Mouse (Mus musculus) liver, embryonic 13.5 days (tissue): ENCODE results near the gene Gfi1. TPM values are rescaled to one million over a fixed set of nuclear protein-coding genes. Genes with fewer than 3 reads are reported as not detected.
A peak's percentile ranks its signal among the peaks of the same experiment; 100 is the strongest.

ENCODE experiments used
- ATAC-seq: fragments of 200-750 bp; cut with Nextera tagmentation; 2 replicates; pipeline ENCODE4 v1.8.0; 2017; ENCODE audit warnings: low read depth, mild to moderate bottlenecking, moderate number of reproducible peaks, moderate library complexity
- DNase-seq: peaks from one replicate; pipeline ENCODE4 v3.0.0; 2022
- H3K27ac ChIP-seq: fragments of 300-500 bp; sonication (generic); 2 replicates; pipeline ENCODE4 v1.5.1; 2015; ENCODE audit warnings: moderate library complexity, mild to moderate bottlenecking, inconsistent platforms
- H3K27me3 ChIP-seq: fragments of 300-500 bp; sonication (generic); 2 replicates; pipeline ENCODE4 v1.6.1; 2015; ENCODE audit warnings: mild to moderate bottlenecking, inconsistent platforms
- H3K36me3 ChIP-seq: fragments of 300-500 bp; sonication (generic); 2 replicates; pipeline ENCODE4 v1.6.1; 2015; ENCODE audit warnings: mild to moderate bottlenecking, inconsistent platforms
- H3K4me1 ChIP-seq: fragments of 300-500 bp; sonication (generic); replicated peaks from 2 replicates; pipeline ENCODE4 v1.6.1; 2015; ENCODE audit warnings: inconsistent platforms
- H3K4me2 ChIP-seq: fragments of 300-500 bp; sonication (generic); 2 replicates; pipeline ENCODE4 v1.6.1; 2015; ENCODE audit warnings: inconsistent platforms, mild to moderate bottlenecking, moderate library complexity
- H3K4me3 ChIP-seq: fragments of 300-500 bp; sonication (generic); replicated peaks from 2 replicates; pipeline ENCODE4 v1.5.1; 2015; ENCODE audit warnings: mild to moderate bottlenecking, inconsistent platforms
- H3K9ac ChIP-seq: fragments of 300-500 bp; sonication (generic); 2 replicates; pipeline ENCODE4 v1.6.1; 2015; ENCODE audit warnings: mild to moderate bottlenecking, inconsistent platforms
- H3K9me3 ChIP-seq: fragments of 300-500 bp; sonication (generic); replicated peaks from 2 replicates; pipeline ENCODE4 v1.6.1; 2016; ENCODE audit warnings: inconsistent platforms
- WGBS: fragments of 180-500 bp; shearing (Covaris S2); methylation state at CpG from one replicate; pipeline ENCODE4 v1.1.7; 2015; ENCODE audit not compliant: insufficient replicate concordance; 5-methylcytosine and 5-hydroxymethylcytosine counted together
- polyA plus RNA-seq: library from polyadenylated mRNA; unstranded; fragments of >200 nt; fragmentation: Nextera tagmentation; extraction: Ambion mirVana; gene quantifications from 2 replicates; pipeline ENCODE4 v1.2.1, GENCODE M21; 2015

Gene Gfi1
- polyA plus RNA-seq, 1 experiment from 2014 or later: 0.65 TPM

DNA sequence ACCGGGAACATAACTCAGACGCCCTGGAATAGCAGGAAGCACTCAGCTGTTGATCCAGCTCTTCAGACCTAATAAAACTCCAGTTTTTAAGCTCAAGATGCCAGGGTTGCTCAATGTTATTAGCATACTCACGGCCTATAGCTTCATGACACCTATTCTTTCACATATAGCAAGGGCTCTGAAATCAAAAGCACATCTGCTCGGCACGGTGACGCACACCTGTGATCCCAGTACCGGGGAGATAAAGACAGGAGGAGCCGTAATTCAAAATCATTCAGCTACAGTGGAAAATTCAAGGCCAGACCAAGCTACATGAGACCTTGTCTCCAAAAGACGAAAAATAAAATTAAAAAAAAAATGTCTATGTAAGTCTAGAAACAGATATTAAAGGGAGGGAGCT lies 24.2 kb downstream of the Gfi1 start:
- ATAC-seq: no peak
- Histone ChIP-seq H3K4me2 (no peak overlapping the region), H3K4me1 (no peaks in the 10 kb centered on the region), H3K36me3 (no peaks in the 10 kb centered on the region), H3K27ac (no peak overlapping the region), H3K27me3 (no peaks in the 10 kb centered on the region), H3K4me3 (no peak overlapping the region), H3K9me3 (no peaks in the 10 kb centered on the region), H3K9ac (no peak overlapping the region)
- DNase-seq: no peak
- 69% methylated on average over 9 of the region's 9 CpGs for WGBS

DNA sequence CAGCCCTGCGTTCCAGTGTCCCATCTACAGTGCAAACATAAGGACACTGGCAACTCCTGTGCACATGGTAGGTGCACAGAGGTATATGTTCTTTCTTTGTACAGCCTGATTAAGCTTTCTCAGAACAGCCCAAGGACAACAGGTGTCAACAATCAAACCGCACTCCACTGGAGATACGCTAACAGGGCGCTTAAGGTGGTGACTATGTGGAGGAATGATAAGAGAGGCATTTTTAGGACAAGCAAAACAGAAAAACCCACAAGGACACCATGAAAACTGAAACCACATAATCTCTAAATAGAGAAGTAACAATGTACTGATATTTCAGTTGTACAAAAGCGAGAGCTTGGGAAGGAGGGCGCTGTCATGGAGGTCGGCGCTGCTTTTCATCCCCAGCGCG lies 25.0 kb downstream of the Gfi1 start:
- Histone ChIP-seq H3K27me3 (no peaks in the 10 kb centered on the region), H3K27ac (no peak overlapping the region), H3K4me1 (no peaks in the 10 kb centered on the region), H3K4me2 (no peak overlapping the region), H3K9ac (no peak overlapping the region), H3K4me3 (no peak overlapping the region), H3K36me3 (no peaks in the 10 kb centered on the region), H3K9me3 (no peaks in the 10 kb centered on the region)
- ATAC-seq: no peak
- 60% methylated on average over 10 of the region's 10 CpGs for WGBS
- DNase-seq: no peak

DNA sequence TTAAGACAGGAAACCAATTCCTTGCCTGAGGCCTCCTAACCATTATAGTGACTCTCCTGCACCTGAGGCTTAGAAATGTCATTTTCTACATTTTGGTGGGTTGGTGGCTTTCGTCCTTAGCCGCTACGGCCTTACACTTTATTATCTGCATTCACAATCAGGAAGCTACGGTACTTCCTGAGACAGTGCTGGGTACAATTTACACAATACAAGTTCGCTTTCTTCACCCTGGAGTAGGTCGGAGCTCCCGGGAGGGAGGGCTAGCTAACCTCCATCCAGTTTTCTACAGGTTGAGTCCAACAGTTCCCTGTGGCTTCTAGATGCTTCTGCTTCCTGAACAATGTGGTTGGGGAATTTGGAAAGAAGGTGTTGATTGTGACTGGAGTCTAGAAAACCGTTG lies 26.9 kb downstream of the Gfi1 start:
- H3K9ac ChIP-seq: no peak overlapping the region
- 14% methylated on average over 8 of the region's 8 CpGs for WGBS
- H3K27me3 ChIP-seq: no peaks in the 10 kb centered on the region
- no peak overlapping the region for H3K4me2 ChIP-seq
- no peaks in the 10 kb centered on the region for H3K9me3 ChIP-seq
- no peaks in the 10 kb centered on the region for H3K36me3 ChIP-seq
- ATAC-seq (no peak), DNase-seq (no peak)
- H3K27ac ChIP-seq: no peak overlapping the region
- no peaks in the 10 kb centered on the region for H3K4me1 ChIP-seq
- H3K4me3 ChIP-seq: no peak overlapping the region

DNA sequence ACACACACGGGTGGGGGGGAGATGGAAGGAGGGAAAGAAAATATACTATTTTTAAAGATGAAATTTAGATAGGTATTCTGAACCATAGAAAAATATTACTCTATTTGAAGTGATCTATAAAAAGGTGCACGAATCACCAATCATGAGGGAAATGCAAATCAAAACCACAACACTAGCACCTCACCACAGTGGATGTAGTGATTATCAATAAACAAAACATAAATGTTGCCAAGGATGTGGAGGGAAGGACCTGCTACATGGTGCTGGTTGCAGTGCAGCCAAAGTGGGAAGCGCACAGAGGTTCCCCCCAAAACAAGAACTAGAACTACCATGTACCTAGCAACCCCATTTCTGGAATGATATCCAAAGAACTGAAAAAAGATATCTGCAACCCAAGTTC lies 30.8 kb downstream of the Gfi1 start:
- no peak for ATAC-seq
- 56% methylated on average over 3 of the region's 3 CpGs for WGBS

DNA sequence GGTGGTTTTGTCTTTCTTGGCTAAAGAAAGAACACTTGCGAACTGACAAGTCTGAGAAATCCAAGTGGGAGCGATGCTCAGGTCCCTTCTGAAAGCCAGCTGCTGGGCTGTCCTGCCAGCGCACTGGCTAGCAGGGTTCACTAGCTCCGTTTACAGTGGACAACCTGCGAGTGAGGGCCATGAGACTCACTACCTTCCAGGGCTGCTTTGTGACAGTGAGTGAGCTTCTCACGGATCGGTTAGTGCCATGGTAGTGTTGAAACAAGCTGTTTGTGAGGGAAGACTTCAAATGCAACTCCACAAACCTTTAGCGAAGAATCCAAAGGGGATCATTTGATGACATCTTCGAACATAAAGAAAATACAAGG lies 37.4 kb downstream of the Gfi1 start:
- Histone ChIP-seq H3K27ac (no peak overlapping the region), H3K4me2 (peak overlapping the region; percentile 70), H3K9ac (no peak overlapping the region; the same call in 1 of the 2 replicates), H3K9me3 (no peaks in the 10 kb centered on the region), H3K36me3 (no peaks in the 10 kb centered on the region), H3K4me3 (peak overlapping the region; percentile 50), H3K4me1 (peaks cover 12% of the 10 kb centered on the region), H3K27me3 (peaks cover 53% of the 10 kb centered on the region)
- ATAC-seq (no peak), DNase-seq (no peak)
- 32% methylated on average over 9 of the region's 9 CpGs for WGBS

More for the DNA sequence above, 30.8 kb downstream of the Gfi1 start:
- H3K27ac ChIP-seq: no peak overlapping the region
- H3K4me2 ChIP-seq: no peak overlapping the region
- peaks cover 17% of the 10 kb centered on the region; the same call in 1 of the 2 replicates for H3K27me3 ChIP-seq
- H3K4me1 ChIP-seq: no peaks in the 10 kb centered on the region
- H3K9ac ChIP-seq: no peak overlapping the region
- H3K9me3 ChIP-seq: no peaks in the 10 kb centered on the region
- H3K4me3 ChIP-seq: no peak overlapping the region
- H3K36me3 ChIP-seq: no peaks in the 10 kb centered on the region
- no peak for DNase-seq

DNA sequence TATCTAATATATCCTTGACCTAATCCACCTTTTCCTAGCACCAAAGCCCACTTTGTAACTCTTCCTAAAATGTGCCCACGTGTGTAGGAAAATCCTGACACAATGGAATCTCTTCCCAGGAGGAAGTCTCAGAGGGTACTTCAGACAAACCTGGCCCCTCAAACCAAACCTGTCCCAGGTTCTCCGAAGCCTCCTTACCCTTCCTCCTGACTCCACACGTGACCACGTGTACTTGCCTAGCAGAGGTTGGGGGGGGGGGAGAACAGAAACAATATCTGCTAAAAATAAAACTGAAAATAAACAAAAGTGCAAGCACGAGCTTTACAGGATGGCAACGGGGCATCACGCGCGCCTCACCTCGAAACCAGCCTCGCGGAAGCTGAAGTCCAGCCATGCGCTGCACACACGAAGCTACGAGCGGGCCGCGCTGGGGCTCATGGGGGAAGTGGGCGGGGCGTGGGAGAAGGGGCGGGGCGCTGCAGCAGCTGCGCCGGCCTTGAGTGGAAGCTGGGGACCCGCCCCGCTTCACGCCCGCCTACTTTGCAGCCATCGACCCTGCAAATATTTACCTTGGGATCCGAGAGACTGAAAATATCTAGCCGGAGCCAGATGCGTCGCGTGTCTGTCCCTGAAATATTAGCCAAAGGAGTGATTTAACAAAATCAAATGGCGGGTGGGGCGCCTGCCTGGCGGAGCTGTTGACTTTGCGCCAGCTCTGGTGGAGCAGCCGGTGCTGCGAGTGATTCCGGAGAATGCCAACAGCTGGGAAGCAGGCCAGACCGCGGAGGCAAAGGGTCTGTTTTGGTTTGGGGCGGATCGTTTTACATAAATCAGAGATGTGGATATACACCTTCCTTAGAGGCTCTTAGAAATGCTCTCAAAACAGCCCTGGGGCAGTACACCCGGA lies 38.0 kb downstream of the Gfi1 start:
- H3K27me3 ChIP-seq: peaks cover 49% of the 10 kb centered on the region
- peak overlapping the region; percentile 70 for H3K4me2 ChIP-seq
- no peaks in the 10 kb centered on the region for H3K36me3 ChIP-seq
- peak overlapping the region; percentile 50 for H3K4me3 ChIP-seq
- H3K4me1 ChIP-seq: peaks cover 12% of the 10 kb centered on the region
- H3K27ac ChIP-seq: no peak overlapping the region
- ATAC-seq (peak; percentile 77), DNase-seq (peak; percentile 46)
- H3K9me3 ChIP-seq: no peaks in the 10 kb centered on the region
- H3K9ac ChIP-seq: no peak overlapping the region; the same call in 1 of the 2 replicates
- WGBS: 18% methylated on average over 46 of the region's 46 CpGs

DNA sequence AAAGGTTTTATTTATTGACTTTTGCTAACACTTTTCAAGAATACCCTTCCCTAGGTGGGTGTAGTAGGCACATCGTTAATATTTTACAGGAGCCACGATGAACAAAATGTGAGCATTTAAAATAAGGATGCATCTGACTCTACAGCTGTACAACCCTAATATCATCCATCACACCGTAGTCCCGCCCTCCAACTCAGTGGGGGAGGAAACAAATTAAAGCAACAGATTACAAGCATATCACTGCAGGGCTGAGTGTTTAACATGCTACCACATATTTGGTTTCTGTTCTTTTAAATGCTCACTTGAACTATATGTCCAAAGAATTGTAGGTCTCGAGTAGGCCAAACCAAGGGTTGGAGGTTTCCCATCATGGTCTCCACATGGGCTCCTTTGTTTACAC lies 38.7 kb downstream of the Gfi1 start:
- no peak overlapping the region for H3K4me3 ChIP-seq
- H3K36me3 ChIP-seq: no peaks in the 10 kb centered on the region
- no peak overlapping the region for H3K4me2 ChIP-seq
- DNase-seq: no peak
- no peak for ATAC-seq
- 75% methylated on average over 5 of the region's 5 CpGs for WGBS
- H3K9ac ChIP-seq: no peak overlapping the region
- H3K27me3 ChIP-seq: peaks cover 45% of the 10 kb centered on the region
- no peak overlapping the region for H3K27ac ChIP-seq
- H3K9me3 ChIP-seq: no peaks in the 10 kb centered on the region
- H3K4me1 ChIP-seq: peaks cover 12% of the 10 kb centered on the region

DNA sequence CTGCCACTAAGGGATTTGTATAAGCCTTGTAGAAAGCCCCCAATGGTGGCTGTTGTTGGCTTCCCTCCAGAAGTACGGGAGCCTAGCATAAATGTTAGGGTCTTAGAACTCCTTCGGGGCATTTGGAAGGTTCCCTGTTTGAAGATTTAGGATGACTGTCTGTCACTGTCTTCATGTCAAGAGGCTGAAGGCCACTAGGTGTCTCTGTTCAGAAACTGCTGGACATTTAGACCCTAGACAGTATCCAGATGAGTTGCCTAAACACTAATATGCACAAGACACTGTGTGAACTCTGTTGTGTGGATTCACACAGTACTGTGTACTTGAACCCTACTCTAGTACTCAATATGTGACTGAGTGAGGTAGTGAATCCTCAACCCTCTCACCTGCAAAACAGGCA lies 41.5 kb downstream of the Gfi1 start:
- Histone ChIP-seq H3K9me3 (no peaks in the 10 kb centered on the region), H3K9ac (no peak overlapping the region), H3K4me2 (no peak overlapping the region), H3K27me3 (peaks cover 33% of the 10 kb centered on the region), H3K4me3 (no peak overlapping the region), H3K36me3 (no peaks in the 10 kb centered on the region), H3K4me1 (peaks cover 12% of the 10 kb centered on the region), H3K27ac (no peak overlapping the region)
- WGBS: 44% methylated on average over 2 of the region's 2 CpGs
- ATAC-seq: no peak
- DNase-seq: no peak

DNA sequence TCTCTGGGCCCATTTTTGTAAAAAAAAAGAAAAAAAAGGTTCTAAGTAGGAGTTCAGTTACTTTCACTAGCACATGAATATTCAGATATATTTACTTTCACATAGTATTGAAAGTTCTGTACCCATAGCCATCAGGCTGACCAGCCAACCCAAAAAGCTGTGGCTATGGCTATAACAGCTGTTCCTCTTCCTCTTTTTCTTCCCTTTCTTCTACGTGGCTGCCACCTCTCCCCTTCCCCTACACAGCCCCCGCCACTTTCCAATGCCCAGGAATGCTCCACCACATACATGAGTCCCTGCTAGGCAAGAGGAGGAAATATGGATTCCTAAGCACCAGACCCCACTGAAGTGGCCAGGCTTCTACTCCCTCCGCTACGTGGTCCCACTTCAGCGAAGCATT lies 44.5 kb downstream of the Gfi1 start:
- H3K4me3 ChIP-seq: no peak overlapping the region
- H3K27ac ChIP-seq: no peak overlapping the region
- no peak overlapping the region for H3K4me2 ChIP-seq
- no peaks in the 10 kb centered on the region for H3K36me3 ChIP-seq
- no peak overlapping the region for H3K9ac ChIP-seq
- ATAC-seq: no peak
- no peak for DNase-seq
- 53% methylated on average over 5 of the region's 5 CpGs for WGBS
- H3K27me3 ChIP-seq: peaks cover 9% of the 10 kb centered on the region; the same call in 1 of the 2 replicates
- no peaks in the 10 kb centered on the region for H3K9me3 ChIP-seq
- H3K4me1 ChIP-seq: no peaks in the 10 kb centered on the region

DNA sequence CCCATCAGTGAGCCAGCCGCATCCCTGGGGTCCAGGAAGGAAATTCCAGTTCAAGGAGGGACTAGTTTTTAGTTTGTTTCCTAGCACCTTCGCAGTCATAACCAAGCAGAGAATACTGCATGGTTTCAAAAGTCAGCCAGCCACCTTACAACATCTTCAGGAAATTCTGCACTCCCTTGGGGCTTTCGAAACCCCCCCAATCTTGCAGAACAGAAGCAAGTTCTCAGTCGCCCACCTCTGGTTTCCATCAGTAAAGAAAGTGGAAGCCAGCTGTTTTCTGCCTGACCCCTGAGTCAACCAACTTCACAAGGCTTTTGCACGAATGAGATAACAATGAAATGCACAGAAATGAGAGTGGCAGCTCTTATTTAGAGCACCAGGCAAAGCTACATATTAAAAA lies 47.4 kb downstream of the Gfi1 start:
- ATAC-seq (no peak), DNase-seq (no peak)
- Histone ChIP-seq H3K4me1 (no peaks in the 10 kb centered on the region), H3K9ac (no peak overlapping the region), H3K36me3 (no peaks in the 10 kb centered on the region), H3K27ac (no peak overlapping the region), H3K9me3 (no peaks in the 10 kb centered on the region), H3K27me3 (no peaks in the 10 kb centered on the region; the same call in 1 of the 2 replicates), H3K4me3 (no peak overlapping the region), H3K4me2 (no peak overlapping the region)
- WGBS: 41% methylated on average over 5 of the region's 5 CpGs
